Mouse (Mus musculus) gastrocnemius, adult 8-10 months (tissue): ENCODE measurements around the gene Gm28308. TPM values are rescaled to one million over a fixed set of nuclear protein-coding genes. Genes with fewer than 3 reads are reported as not detected.

Source experiments
- DNase-seq, 2 experiments: peaks; one replicate each; pipeline ENCODE4 v3.0.0; 2022; ENCODE audit warnings: low spot score in 2 of 2
- total RNA-seq, 4 experiments: library from RNA; stranded (reverse); gene quantifications; 2 replicates each; pipeline ENCODE4 v1.2.4; 2022

Gm28308 gene
- total RNA-seq, 4 experiments from 2014 or later: 0.36 to 0.80 (median 0.51) TPM

DNA sequence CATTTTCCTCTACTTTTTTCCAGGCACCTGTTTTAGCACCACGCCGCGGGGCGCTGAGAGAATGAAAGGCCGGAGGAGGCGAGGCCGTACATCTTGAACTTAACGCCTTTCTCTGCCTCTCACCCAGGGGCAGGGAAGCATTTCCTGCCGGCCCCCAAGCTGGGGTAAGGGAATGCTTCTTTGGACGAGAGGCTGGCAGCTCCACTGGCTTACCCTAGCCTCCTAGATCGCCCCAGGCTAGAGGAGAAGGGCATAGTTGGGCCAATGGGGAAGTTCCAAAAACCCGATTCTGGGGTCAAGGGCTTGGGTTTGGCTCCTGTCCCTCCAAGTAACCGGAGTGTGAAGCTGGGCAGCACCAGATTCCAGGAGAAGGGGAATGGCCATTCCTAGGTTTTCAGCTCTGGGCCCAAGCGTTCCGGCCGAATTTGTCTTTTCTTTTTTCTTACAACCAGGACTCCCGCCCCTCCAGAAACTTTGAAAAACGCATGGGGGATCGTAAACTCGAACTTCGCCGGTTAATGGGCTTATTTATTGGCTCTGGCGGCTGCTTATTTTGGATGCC, 19.9 kb upstream of the Gm28308 start:
- DNase-seq: peak in 1 of 2 experiments; percentile 12

DNA sequence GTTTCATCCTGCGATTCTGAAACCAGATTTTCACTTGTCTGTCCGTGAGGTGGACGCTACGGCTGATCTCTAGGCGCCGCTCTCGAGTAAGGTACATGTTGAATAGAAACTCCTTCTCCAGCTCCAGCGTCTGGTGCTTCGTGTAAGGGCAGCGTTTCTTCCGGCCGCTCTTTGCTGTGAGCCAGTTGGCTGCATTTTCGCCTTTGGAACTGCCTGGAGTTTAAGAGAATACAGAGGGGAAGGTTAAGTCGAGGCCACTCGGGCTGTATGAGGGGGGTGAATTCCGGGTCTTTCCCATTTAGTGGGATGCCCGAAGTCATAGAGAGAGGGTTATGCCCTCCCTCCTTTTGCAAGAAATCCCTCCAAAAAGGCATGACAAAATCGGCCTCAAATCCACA, 19.4 kb upstream of the Gm28308 start:
- peak in 1 of 2 experiments; percentile 39 for DNase-seq

DNA sequence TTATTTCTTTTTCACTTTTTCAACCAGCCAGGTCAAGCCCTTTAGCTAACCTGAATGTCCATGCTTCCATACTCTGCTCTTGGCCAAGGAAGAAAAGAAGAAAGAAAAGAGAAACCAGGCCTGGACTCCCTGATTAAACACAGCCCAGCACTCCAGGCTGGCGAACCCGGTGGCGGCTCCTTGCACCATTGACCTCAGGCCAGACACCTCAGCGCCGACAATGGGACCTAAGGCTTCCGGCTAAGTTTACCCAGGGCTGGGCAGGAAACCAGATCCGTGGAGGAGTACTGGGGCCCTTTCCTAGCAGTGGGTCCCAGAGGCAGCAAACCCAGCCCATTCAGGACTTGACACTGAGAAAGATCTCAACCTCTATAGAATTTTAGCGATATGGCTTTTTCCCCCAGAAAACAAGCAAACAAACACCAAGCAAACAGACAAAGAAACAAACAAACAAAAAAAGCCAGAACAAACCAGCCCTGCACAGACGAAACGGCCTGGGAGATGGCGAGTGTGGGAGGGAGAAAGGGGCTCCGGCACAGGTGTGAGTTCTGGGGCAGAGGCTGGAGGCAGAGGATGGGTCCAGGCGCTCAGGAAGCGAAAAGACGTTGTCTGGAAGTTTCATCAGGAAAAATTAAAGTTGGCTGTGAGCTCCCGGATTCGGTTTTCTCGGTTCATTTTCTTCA, 18.9 kb upstream of the Gm28308 start:
- peak in 1 of 2 experiments; percentile 27 for DNase-seq

DNA sequence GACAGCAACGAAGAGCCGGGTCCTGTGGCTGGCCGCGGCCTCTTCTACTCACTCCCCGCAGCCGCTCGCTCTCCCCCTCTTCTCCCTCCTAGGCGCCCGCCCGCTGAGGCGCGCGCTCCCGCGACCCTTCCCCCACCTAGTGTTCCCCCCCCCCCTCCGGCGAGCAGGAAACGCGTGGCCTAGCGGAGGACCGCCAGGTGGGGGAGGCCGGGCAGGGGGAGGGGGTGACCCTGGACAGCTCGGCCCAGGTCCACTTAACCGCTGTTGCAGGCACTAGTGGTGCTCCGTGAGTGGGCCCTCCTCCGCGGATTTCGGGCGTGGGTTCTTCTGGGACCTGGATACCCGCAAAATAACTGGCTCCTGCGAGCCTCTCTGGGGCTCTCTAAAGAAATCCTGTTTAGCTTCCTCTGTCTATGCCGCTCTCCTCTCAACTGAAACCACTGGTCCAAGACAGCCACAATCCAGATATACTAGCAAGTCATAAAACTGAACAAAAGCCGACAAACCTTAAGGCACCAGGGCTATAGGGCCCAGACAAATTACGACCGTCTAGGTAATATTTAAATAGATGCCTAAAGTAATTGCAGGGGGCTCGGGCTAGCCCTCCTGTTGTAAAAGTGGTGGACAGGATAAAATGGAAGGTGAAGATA, 17.5 kb upstream of the Gm28308 start, which contains the start of gene Hoxa9:
Hoxa9 (minus strand) TSS at position 574 of the 650 bp plus-strand sequence.
- no peak for DNase-seq

DNA sequence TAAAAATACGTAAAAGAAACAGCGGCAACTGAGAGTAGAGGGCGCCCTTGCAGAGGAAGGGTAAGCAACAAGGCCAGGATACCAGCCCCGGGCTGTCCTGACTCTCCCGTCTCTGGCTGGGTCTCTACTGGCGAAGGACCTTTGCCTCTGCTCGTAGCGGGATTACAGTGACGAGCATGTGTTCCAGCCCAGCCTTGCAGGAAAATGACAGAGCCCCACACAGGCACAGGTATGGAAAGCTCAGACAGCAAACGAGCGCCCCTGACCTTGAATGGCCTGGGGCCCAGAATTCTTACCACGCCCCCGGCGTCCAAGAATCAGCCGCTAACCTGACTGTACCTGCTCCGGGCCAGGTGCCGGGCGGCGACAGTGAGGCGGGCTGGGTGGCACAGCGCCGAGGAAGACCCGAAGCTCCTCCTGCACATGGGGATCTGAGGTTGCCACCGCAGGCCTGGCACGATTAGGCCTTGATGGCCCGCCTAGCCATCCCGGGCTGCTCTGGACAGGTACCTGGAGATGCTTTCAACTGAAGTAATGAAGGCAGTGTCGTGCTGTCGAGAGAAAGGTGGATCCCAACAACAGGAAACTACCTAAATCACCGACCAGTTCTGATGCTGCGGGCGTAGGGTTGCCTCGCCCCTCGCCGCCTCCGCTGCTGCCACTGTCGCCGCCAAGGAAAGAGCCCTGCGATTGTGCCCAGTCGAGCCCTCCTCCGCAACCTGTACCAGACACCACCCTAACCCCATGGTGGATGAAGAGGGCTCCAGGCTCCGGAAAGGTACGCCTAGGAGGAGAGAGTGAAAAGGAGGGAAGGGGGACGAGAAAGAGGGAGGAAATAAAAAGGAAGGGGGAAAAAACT, 16.6 kb upstream of the Gm28308 start:
- no peak for DNase-seq

DNA sequence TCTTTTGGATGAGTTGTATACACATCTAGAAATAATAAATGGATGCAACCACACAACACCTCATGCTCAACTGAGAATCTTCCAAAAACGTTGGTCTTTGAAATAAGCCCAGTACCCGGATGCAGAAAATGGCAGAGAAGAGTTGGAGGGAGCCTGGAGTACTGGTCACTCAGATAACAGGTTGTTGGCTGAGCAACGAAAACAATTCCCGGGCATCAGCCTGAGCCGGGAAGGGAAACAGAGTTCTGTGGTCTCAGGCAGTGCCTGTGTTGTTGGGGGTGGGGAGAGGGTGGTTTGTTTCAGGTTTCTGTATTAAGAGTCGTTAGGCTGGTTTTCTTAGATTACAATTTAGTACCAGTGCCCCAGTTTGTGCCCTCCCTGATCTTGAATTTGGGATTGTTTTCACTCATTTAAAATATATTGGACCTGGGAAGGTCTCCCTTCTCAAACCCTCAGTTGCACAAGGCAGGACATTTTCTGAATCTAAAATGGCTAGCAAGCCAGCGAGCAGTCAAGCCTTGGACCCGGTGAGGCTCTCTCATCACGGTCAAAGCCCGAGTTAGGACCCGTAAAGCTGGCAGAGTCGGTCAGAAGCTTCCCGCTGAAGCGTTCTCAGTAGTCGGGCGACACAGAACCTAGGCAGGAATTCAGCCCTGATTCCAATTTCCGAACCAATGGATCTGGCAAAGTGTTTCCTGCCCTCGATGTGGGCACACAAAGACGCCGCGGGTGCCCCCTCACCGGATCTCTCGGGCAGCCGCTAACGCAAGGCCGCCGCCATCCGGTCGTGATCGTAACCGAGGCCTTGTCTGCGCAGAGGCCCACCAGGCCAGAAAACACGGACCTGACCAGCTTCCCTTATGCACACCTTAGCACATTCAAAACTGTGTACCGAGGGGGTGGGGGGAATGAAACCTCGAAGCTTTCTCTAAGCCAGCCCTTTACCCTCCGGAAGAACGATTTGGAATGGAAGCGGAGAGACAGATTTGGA, 15.6 kb upstream of the Gm28308 start:
- DNase-seq: peak in 1 of 2 experiments; percentile 33

DNA sequence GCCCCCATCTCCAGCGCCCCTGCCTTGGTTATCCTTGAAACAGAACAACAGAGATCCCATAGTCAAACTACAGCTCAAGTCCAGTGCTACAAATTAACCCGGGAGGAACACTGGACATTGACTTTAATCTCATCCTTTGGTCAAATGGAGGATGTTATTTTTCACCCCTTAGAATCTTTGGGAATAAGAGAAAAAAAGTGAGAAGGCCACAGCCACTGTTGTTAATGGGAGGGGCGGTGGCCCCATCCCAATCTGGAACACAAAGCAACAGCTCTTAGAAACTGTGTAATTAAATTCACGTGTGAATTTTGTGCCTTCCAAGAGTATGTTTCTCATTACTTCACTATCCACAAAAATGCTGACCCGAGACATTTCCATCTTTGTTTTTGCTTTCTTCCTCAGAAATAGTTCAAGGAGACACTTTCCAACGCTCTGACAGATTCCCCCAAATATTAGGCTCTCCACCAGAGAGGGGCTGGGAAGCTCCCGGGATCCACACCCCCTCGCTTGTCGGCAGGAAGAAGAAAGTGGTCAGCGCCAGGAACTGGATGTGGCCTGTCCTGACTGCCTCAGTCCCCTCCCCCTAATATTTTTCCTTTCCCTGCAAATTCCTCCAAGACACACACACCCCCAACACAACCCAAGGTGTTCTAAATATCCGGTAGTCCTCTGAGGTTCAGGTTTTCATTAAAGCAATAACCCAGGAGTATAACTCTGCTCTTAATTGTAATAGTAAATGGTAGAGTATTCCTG, 14.5 kb upstream of the Gm28308 start:
- DNase-seq: no peak

DNA sequence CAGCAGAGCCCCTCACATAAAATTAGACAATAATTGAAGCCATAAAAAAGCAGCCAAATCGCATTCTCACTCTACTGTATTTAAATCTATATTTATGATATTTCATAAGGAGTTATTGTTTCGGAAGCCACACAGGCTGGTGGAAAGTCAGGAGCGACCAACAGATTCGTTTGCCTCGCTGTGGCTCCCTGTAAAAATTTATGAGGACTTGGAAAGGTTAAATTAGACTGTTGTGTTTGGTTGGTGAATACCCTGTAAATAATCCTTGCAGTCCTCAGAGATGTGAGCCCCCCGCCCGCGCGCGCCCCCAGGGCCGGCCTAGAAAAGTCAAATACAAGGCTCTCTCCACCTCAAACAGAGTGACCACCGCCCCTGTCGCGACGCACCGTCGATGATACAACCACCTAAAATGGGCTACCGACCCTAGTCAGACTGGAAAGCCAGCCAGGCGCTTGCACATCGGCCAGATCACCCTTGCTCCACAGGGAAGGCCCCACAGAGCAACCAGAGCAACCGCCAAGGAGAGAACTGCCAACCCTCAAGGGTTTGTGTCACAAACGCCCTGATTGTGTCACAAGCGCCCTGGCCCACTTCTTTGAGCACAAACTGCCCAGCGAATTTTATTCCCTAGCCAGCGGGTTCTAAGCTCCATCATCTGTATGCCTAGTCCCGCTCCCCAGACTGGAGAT, 13.6 kb upstream of the Gm28308 start:
- DNase-seq: no peak

DNA sequence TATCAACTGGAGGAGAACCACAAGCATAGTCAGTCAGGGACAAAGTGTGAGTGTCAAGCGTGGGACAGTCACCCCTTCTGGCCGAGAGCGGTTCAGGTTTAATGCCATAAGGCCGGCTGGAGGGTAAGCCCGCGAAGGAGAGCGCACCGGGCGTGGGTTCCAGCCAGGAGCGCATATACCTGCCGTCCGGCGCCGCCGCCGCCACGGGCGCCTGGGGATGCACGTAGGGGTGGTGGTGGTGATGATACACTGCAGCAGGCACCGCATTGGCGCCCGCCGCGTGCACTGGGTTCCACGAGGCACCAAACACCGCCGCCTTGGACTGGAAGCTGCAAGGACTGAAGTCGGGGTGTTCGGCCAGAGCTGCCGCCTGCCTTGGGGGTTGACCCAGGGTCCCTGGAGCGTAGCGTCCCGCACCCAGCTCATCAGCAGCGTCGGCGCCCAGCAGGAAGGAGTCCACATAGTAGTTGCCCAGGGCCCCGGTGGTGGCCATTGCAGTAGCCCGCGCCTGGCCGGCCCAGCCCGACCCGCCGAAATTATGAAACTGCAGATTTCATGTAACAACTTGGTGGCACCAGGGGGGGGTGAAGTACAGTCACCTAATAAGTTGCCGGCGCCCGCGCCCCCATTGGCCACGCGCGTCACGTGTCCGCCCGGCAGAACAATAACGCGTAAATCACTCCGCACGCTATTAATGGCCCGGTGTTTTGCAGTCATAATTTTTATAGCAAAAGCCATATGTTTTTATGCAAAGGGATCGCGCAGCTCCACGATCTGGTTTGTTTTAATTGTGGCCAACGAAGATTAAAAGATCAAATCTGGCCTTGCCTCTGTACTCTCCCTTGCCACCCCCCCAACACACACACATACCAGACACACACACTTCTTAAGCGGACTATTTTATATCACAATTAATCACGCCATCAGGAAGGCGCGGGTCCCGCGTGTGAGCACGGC, 12.8 kb upstream of the Gm28308 start:
- peak; percentile 75 to 89 for DNase-seq

DNA sequence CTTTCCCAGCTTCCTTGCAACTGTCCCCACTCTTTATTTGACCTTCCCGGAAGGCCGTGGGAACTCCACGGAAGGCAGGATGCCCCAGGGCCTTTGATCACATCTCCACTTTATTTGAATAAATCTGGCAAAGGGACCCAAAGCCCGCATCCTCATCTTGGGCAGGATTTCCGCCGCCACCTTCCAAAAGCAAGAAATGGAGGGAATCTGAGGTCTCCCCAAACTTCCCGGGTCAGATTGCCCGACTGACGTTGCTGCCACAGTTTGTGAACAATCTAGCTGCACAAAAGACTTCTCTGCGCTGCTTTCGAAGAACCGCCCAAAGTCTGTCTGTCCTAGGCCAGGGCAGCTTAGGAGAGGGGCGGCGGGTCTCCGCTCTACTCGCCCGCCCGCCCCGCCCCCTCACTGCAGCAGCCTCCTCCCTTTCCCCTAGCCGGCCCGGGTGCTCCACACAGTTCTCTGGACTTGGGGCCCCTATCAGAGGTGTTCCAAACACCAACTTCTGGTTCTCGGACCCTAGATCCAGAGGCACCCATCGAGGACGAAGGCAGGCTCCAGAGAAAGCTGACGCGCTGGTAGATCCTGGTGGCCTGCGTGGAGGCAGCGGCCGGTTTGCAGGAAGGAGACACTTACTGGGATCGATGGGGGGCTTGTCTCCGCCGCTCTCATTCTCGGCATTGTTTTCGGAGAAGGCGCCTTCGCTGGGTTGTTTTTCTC, 11.9 kb upstream of the Gm28308 start:
- DNase-seq: no peak

DNA sequence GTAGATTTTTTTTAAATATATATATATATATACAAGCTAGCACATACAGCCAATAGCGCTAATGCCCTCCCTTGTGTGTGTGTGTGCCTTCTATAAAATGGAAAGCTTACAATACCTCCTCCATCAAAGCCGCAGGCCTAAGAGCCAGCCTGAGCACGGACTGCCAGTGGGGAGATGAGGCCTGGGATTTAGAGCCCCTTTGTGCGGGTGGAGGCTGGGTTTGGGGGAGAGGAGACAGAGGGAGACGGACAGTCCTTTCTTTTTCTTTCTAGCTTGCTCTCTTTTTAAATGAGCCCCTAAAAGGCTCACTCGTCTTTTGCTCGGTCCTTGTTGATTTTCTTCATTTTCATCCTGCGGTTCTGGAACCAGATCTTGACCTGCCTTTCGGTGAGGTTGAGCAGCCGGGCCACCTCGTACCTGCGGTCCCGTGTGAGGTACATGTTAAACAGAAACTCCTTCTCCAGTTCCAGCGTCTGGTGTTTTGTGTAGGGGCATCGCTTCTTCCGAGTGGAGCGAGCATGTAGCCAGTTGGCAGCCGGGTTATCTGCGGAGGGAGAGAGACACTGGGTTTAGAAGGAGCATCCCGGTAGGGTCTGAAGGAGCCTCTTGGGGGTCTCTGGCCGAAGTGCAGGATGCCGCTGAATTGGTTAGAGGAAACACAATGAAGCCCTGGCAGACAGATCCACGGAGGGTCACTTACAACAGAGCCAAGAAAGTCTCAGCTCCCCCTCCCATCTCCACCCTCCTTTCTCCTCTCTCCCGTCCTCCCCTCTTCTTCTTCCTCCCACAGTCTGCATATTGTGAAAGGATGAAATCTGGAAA, 11.0 kb upstream of the Gm28308 start:
- DNase-seq: no peak

DNA sequence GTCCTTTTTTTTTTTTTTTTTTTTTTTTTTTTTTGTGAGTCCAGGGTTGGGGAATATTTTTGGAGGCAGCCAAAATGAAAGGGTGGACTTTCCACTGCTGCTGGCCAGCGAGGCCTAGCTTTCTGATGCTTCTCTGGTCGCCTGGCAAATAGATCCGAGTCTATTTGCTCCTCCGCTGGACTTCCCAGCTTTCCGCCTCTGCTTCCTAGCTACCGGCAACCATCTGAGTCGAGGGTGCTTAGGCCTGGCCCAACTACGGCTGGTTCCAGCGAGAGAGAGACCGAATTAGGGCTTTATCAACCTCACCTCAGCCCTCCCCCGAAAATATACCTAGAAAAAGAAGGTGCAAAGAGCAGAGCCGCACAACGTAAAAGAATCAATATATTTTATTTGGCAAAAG, 9.6 kb upstream of the Gm28308 start:
- DNase-seq: no peak

DNA sequence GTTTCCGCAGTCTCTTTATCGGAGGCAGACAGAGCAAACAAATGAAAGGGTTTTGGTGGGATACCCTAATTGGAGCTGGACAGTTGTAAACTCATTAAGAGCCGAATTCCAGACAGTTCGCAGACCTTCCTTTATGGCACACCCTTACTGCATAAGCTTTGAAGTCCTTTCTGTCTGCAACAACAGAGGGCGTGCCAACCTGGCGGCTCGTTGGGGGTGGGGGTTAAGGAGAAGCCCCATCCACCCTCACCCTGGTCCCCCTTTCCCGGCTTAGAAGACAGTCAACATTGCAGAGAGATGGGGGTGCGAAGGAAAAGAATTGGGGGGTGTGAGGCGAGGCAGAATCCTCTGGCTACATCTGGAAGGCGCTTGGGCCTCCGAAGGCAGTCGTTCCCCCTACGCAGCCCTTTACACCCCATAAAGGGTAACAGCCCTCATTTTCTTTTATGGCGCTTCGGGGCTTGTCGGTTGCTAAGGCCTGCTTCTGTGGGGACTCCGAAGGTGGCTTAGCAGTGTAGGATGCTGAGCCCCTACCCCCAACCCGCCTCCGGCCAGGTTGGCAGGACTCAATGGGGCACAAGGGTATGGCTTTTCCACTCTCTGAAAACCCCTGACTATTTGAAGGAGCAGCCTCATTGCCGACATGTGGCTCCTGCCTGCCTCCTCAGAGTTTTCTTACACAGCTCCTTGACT, 9.0 kb upstream of the Gm28308 start:
- no peak for DNase-seq

DNA sequence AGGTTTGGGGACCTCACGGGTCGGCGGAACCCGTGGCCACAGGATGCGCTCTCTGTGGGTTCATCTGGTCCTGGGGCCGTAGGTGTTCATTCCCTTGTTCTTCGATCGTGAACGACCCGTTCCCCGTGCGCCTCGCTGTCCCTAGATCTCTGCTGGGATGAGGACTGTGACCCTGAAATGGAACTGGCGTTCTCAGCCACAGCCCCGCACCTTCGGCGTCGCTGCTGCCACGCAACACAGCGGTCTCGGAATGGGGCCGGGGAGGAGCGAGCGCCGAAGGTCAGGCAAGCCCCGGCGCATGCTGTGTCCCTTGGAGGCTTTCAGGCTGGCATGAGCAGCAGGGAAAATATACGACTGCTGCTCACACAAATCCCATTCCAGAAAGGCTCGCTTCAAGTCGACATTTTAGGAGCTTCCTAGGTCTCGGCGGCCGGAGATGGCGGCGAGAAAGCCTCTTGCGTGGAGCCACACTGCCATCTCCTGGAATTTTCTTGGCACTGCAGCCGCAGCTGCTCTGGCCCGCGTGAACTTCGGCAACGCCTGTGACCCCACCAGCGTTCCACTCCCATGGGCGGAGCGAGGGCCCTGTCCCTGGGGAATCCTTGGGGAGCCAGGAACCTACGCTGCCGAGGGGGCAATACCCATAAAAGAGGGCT, 8.3 kb upstream of the Gm28308 start, which contains the start of gene Hoxa7:
Hoxa7 (minus strand) TSS at position 518 of the 656 bp plus-strand sequence.
- DNase-seq: peak; percentile 92

DNA sequence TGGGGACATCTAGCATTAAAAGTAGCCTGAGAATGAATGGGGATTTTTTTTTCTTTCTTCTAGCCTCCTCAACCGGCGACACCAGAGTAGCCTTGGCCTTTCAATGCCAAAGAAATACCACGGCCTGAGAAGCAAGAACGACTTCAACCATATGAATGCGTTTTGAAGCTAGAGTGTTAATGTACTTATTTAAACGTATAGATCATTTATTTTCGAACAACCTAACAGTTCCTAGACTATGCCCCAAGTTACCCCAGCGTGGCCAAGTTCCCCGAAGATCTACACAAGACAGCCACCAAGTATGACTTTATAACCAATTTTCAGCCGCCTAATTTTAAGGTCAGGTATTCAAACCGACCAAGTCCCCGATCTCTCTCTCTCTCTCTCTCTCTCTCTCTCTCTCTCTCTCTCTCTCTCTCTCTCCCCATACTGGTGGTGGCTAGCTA, 7.7 kb upstream of the Gm28308 start:
- DNase-seq: no peak
